Mouse (Mus musculus) c-Kit-positive CD71-negative TER-119-negative erythroid progenitor cells, embryonic 14.5 days (primary cell): ENCODE results near the gene Tsc22d2.
"Not testable (repeated sequence)": the region's sequence is repeated elsewhere in the genome, so short reads cannot be mapped to it uniquely, and the experiment has no call there.

Experiments
- DNase-seq: peaks from one replicate; pipeline ENCODE4 v3.0.0-alpha.2; 2013; ENCODE audit warnings: low read depth

Gene Tsc22d2

DNA sequence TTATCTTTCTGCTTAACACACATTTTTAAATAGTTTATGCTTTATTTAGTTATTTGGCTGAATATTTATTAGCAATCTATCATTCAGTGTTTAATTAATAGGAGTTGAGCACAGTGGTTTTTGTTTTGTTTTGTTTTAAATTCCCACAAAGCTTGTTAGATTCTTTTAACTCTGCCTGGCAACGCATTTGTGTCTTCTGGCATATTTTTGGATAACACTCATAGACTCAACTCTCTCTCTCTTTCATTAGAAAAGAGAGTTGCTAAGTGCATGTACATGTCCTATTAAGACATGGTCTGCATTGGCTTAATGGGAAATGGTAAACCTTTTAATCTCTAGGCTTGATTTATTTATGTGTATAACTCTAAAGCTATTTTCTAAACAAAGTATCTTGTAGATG, 14.3 kb downstream of the Tsc22d2 start:
- DNase-seq, result no peak

DNA sequence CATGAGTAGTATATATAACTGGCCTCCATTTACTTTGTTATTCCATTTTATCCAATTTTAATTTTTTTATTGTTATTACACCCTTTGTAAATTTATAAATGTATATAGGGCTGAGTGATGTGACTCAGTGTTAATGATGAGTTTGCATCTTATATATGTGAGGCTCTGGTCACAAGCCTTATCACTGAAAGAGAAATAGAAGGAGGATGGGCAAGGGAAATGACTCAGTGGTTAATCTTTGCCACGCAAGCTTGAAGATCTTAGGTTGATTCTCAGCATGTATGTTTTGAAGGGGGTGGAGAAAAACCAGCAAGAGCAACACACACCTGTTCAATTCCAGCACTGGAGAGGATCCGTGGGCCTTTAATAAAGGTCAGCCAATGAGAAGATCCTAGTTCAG, 19.9 kb downstream of the Tsc22d2 start:
- DNase-seq, result no peak

DNA sequence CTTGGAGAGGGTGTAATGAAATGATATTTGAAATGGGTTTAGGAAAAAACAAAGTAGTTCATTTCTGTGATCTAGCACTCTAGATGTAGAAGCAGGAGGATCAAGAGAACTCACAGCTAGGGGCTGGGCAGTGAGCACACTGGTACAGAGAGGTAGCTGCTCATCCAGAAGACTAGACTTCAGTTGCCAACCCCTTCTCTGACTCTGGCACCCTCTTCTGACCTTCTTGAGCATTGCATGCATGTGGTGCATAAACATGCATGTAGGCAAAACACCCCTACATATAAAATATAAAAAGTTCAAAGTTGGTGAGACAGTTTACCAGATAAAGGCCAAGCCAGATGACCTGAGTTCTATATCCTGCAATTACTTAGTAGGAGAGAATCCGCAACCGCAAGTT, 33.7 kb downstream of the Tsc22d2 start:
- DNase-seq, result peak; percentile 19

DNA sequence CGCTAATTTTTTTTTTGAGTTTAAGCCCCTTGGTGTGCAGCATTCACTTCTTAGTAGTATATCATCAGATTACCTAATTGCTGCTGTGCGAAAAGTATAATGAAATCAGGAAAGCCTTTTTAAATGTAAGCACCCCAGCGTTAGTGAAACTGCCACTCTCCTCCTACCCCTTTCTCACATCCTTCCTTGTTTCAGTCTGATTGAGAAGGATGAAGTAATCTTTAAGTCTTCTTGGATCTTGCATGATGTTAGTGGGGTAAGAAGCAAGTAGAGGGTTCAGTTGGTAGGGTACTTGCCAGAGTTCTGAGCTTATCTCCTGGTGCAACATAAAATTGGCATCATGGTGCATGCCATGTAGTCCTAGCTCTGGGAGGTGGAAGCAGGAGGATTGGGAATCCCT, 35.0 kb downstream of the Tsc22d2 start:
- DNase-seq, result no peak

DNA sequence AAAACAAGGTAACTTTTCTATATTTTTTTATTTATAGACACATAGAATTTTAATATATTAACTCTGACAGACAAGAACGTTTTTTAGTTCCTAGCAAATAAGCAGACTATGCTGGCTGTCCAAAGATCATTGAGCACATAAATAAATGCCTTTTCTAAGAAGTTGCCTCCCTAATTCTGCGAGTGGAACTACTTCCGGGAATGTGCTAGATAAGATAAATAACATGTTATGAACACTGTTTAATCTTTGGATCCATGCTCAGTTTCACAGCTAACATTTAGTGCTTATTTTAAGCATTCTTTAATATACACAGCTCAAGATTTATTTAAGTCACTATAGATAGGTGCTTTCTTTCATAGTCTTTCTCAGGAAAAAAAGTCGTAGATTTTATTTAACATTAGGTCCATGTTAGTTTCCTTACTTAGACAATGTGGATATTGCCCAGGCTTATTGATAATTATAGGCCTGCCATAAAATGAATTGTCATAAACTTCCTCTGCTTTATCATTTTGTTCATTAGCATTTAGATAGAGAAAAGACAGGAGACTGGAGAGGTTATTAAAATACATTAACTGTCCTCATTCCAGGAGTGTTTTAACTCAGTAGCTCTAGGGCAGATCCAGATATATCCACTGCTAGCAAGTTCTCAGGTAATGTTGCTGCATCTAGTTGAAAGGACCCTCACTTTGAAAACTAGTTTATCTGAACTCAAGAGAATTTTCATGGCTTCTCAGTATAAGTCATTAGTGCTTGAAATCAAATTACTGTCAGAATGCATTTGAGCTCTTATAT, 40.1 kb downstream of the Tsc22d2 start:
- DNase-seq, result peak; percentile 12

DNA sequence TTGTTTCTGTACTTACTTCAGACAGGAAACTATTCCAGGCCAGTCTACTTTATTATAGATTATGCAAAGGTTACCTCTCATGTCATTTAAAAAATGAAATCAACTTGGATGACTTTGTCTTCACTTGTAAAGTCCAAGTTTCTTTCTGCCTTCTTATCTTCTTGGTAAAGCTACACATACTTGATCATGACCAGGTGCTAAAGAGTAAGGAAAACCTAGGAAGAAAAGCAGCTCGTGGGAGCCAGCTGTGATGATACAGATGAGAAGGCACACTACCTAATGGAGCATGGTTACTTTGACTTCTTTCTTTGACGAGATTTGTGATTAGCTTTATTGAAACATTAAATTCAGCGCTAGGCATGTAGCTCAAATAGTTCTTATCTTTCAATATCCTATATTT, 40.7 kb downstream of the Tsc22d2 start:
- DNase-seq, result no peak

DNA sequence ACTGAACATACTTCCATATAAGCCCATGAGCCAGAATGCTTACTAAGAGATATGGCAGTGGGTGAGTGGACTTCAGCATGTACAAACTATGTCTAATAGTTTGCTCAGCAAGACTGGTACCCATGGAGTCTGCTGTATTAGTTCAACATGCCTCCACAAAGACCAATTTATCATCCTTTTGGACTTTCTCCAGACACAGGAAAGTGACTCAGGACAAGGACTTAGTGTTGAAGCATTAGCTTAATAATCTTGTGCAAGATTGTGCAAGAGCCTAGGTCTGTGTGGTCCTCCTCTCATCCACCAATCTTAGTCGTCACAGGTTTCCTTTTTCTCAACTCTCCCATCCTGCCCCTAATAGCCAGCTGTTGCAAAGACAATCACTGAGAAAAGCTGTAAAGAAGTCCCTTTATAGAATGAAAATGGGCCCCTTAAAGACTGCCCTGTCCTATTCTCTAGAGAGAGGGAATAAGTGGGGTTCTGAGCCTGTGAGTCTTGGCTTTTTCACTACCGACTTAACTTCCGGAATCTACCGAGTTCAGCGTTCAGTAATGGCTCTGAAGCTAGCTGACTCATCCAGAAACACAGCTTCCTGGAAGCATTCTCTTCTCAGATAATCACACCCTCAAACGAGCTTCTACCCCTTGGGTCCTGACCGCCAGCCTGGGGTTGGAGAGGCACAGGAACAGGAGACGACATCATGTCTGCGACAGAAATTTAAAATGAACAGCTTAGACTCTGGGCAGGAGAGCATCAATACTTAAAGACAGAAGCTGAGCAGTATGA, 55.3 kb downstream of the Tsc22d2 start:
- DNase-seq, result peak; percentile 32

DNA sequence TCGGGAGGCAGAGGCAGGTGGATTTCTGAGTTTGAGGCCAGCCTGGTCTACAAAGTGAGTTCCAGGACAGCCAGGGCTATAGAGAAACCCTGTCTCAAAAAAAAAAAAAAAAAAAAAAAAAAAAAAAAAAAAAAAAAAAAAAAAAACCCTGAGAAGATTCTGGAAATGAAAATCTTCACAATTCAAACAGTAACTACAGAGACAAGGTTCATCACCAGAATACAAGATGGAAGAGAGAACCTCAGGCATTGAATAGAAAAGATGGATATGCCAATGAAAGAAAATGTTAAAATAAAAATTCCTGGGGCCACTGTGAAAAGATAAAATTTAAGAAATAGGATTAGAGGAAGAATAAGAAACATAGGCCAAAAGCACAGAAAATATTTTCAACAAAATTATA, 60.8 kb downstream of the Tsc22d2 start:
- not testable (repeated sequence) for DNase-seq

DNA sequence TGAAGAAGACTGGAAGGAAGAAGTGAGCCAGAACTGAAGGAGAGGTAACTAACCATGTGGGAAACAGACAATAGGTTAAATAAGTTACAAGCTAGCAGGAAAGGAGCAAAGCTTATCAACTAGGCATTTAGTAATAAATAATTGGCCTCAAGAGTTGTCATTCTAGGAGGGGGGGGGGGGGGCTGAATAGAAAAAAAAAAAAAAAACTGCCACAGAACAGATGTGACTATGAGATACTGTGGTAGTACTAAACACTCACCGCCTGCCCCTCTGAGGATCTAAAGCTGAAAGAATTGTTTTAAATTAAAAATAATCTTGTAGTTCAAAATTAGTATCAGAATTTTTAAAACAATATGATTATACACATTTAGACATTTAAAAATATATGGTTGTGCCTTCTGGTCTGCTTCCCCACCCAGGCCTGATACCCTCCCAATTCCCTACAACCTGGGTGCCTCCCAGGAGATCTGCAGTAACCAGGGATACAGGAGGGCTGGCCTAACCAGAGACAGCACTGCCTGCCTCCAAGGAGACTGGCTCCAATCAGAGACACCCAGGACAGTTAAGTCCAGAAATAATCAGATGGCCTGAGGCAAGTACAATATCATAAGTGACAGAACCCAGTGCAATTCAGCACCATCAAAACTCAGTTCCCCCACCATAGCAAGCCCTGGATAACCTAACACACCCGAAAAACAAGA, 64.4 kb downstream of the Tsc22d2 start:
- DNase-seq, result no peak

DNA sequence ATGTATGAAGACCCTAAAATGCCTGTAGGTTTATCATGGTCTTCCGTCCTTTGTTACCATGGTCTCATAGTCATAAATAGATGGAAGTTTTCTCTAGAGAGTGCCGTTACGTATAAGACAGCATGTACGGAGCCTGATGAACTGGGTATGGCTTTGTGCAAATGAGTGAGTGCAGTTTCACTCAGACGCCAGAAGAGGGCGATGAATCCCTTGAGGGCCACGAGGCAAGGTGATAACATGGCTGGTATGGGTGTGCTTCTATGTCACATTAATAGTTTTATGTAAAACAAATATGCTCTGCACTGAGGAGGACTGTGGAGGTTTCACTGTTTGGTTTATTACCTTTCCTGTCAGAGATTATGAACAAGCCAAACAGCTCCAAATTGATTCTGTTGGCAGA, 71.4 kb downstream of the Tsc22d2 start:
- no peak for DNase-seq

DNA sequence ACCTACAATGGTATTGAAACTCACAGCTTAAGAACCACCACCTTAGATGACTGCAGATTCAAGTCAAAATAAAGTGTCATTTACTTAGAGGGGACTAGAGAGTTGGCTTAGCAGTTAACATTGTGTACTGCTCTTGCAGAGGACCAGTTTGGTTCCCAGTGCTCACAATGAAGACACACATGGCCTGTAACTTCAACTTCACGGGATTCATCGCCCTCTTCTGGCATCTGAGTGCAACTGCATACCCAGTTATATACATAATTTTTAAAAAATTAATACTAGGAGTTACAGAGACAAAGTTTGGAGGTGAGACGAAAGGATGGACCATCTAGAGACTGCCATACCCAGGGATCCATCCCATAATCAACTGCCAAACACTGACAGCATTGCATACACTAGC, 72.6 kb downstream of the Tsc22d2 start:
- no peak for DNase-seq

DNA sequence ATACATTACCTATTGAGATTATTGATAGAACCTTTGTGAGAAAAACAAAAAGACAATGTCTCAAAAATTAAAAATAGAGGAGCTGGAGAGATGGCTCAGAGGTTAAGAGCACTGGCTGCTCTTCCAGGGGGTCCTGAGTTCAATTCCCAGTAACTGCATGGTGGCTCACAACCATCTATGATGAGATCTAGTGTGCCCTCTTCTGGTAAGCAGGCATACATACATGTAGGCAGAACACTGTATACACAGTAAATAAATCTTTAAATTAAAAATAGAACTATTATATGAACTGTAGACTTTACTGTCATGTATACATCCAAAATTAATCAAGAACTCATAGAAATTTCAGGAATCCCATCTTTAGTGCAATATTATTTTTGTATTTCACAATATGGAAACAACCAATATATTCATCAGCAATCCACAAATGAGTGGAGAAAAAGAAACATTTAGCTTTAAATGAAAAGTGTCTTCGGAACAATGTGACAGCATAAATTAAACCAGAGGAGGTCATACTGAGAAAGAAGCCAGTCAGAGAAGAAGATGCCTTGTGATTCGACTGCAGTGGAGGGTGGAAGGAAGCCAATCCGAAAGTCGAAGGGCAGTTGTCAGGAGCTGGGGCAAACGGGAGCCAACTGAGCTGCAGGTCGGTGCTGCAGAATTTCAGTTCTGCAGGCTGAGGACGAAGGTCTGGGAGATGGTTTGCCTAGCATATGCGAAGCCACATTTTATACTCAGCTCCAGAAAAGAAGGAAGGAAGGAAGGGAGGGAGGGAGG, 73.7 kb downstream of the Tsc22d2 start:
- no peak for DNase-seq

DNA sequence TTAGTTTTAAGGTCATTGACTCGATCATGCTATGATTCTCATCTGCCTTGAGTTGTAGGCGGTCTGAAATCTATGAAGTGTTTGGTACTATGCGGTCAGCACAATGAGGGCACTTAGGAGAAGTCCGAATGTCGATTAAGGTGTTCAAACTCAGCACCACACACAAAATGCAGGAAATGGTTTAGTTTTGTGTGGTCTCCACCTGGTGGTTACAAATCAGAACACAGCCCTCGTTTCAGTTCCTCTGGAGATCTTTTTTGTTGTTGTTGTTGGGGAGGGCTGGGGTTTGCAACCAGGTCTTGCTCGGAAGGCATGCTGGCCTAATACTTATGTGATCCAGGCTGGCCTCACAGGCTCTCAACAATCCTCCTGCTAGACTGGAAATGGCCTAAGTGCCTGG, 76.3 kb downstream of the Tsc22d2 start:
- DNase-seq, result no peak

DNA sequence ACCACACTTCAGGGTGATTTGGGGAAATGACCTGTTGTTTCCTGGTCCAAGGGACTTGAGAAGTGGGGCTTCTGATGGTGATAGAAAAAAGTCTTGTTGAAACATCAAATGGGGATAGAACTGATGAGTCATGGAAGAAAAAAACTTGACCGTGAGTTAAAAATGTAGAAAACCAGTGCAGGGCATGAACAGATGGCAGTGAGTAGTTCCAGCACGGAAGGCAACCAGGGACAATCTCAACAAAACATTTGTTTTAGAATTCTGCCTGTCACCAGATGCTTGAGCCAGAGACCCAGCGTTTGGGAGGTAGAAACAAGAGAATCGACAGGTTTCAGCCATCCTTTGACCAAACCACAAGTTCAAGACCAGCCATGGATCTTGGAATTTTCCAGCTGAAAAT, 79.1 kb downstream of the Tsc22d2 start:
- no peak for DNase-seq

DNA sequence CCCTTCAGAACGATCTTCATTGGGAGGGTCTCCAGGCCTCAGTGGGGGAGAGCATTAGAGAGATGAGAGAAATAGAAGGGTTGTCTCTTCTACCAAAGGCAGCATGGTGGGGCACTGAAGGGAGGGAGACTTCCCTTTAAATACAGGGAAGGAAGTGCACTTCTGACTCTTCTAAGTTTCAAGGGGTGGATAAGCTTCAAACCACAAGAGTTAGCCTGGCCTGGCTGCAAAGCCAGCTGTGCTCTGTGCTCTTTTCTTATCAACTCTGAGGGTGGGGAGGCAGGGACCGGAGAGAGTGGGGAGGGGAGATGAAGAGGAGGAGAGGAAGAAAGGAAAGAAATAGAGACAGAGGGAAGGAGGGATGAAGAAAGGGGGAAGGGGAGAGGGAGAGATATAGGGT, 87.4 kb downstream of the Tsc22d2 start:
- no peak for DNase-seq

DNA sequence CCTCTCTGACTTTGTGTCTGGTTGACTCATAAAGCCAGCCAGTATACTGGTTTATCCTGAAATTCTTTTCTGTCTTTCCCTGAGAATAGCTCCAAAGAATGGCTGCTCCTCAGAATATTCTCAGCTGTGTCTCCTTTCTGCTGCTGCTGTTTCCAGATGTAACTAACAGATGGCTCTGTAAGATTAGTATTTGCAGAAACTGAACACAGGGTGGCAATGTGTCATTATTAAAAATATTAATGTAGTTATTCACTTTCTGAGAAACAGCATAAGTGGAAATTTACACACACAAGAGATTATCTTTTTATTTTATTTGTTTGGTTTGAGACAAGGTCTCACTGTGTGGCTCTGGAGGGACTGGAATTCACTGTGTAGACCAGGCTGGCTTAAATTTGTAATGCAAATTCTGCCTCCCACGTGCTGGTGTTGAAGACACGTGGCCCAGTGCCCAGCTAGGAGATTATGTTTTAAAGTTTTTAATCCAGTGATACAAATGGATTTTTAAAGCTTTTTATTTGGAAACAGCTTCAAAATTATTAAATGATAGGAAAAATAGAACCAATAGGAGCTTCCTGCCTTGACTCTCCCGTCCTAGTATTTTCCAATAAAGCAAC, 89.3 kb downstream of the Tsc22d2 start:
- no peak for DNase-seq

DNA sequence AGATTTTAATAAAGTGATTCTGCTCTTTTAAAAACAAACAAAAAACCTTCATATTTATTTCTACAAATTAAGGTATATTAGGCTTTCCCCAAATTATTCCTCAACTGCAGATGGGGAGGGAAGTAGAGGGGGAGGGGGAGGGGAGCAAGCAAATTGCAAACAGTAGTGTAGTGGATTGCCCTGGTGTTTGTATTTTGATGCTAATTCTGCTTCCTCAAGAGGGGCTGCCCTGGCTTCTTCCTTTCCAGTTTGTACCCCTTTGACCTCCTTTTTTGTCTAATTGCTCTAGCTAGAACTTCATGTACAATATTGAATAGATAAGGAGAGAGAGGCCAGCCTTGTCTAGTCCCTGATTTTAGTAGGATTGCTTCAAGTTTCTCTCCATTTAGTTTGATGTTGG, 90.2 kb downstream of the Tsc22d2 start:
- DNase-seq, result no peak

DNA sequence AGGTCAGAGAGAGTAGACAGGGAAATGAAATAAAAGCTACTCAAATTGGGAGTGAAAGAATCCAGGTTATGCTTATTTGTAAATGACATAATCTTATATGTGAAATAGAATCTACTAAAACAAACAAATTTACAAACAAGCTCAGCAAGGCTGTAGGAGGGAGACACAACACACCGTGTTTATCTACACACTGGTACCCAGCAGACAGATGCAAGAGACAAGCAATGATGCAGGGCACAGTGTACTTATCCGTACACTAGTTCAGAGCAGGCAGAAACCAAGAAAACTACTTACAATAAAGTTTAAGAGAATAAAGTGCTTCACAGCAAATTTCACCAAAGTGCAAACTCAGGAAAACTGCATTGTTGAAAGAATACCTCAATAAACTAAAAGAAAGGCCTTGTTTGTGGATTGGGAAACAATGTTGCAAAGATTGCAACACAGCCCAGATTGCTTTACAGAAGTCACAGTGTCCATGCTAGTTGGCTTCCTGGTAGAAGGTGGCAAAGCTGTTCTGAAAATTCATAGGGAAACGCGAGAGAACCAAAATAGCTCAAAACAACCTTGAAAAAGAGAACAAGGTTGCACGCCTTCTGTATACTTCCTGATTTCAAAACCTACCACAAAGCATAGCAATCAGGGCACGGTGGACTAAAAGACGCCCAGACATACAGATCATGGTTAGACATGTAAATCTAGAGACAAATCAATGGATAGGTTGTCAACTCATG, 93.7 kb downstream of the Tsc22d2 start:
- DNase-seq, result no peak

DNA sequence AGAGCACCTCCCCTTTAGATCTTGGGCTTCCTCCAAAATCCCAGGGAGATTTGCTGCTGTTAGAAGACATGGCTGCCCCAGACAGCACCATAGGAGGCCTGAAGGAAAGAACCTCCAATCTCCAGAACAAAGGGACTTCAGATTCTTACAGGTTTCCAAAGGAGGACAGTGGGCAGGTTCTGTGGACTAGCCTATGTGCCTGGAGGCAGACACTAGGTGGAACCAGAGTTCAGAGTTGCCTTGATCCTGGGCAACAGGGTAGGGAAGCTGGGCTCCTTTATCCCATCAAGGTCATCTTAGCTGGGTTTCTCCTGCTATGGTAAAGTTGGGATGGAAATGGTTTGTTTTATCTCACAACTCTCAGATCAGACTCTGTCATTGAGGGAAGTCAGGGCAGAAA, 97.1 kb downstream of the Tsc22d2 start:
- DNase-seq, result no peak

DNA sequence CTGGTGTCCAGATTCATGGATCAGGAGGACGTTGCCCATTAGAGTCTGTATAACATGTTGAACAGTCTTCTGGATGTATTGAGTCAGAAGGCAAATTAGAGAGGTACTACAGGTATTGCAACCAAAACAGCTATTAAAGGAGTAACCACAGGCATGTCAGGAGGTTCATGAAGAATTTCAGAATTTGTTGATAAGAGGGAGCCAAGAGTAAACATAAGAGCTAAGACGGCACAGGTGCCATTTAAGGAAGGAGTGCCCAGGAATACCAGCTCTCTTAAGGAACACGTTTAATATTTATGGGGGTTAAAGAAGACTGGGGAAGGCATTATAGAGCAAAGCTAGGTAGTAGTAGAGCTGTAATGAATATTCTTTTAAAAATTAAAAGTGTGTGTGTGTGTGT, 98.2 kb downstream of the Tsc22d2 start:
- DNase-seq, result no peak

DNA sequence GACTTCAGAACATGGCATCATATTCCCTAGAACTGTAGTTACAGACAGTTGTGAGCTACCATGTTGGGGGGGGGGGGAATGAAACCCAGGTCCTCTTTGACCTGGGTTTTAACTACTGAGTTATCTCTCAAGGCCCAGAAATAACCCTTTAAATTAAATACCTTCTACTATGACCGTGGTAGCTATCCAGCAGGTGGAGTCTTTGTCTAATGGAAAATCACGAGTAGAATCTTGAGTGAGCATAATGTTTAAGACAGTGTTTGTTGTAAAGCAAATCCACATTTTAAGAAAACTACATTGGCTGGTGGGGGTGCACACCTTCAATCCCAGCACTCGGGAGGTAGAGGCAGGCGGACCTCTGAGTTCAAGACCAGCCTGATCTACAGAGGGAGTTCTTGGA, 99.0 kb downstream of the Tsc22d2 start:
- no peak for DNase-seq
